Mouse (Mus musculus) MEL (cell line): ENCODE results near the gene Ifnar2. TPM values are rescaled to one million over a fixed set of nuclear protein-coding genes. Genes with fewer than 3 reads are reported as not detected.

Source experiments
- DNase-seq: peaks from one replicate; pipeline ENCODE4 v3.0.0; 2011; ENCODE audit warnings: low read depth, low spot score
- H3K27ac ChIP-seq: 2 replicates; pipeline ENCODE4 v1.5.1; 2012; ENCODE audit warnings: low read depth, mild to moderate bottlenecking, control low read depth, low read length, moderate library complexity; ENCODE audit not compliant: control insufficient read depth
- H3K27me3 ChIP-seq, 2 experiments: fragments of 150-350 bp in 1 of 2; sonication (generic) in 1 of 2; 2 replicates each; pipeline ENCODE4 v1.6.1; 2012; ENCODE audit warnings: low read length in 2 of 2, mild to moderate bottlenecking in 2 of 2, improper control_type of control experiment in 1 of 2, moderate library complexity in 1 of 2; ENCODE audit not compliant: insufficient read depth in 2 of 2, control insufficient read depth in 1 of 2
- H3K36me3 ChIP-seq, 2 experiments: 2 replicates each; pipeline ENCODE4 v1.6.1; 2012 to 2014; ENCODE audit warnings: low read length in 2 of 2, improper control_type of control experiment in 1 of 2, inconsistent platforms in 1 of 2, mild to moderate bottlenecking in 1 of 2; ENCODE audit not compliant: insufficient read depth in 2 of 2, control insufficient read depth in 1 of 2
- H3K4me1 ChIP-seq, 2 experiments: fragments of 150-350 bp in 1 of 2; sonication (generic) in 1 of 2; 2 replicates each; pipeline ENCODE4 v1.6.1; 2012; ENCODE audit warnings: low read length in 2 of 2, improper control_type of control experiment in 1 of 2, mild to moderate bottlenecking in 1 of 2; ENCODE audit not compliant: insufficient read depth in 2 of 2, control insufficient read depth in 1 of 2
- H3K4me3 ChIP-seq, 2 experiments: fragments of 150-350 bp in 1 of 2; sonication (generic) in 1 of 2; 2 replicates each; pipeline ENCODE4 v1.5.1; 2012; ENCODE audit warnings: low read depth in 2 of 2, low read length in 2 of 2, mild to moderate bottlenecking in 2 of 2, moderate library complexity in 2 of 2, control low read depth in 1 of 2, improper control_type of control experiment in 1 of 2; ENCODE audit not compliant: control insufficient read depth in 1 of 2, insufficient read depth in 1 of 2
- H3K79me2 ChIP-seq: 2 replicates; pipeline ENCODE4 v1.6.1; 2012; ENCODE audit warnings: mild to moderate bottlenecking, low read length, moderate library complexity; ENCODE audit not compliant: control insufficient read depth, poor library complexity, insufficient read depth
- H3K9ac ChIP-seq: 2 replicates; pipeline ENCODE4 v1.6.1; 2012; ENCODE audit warnings: low read depth, mild to moderate bottlenecking, control low read depth, low read length, moderate library complexity; ENCODE audit not compliant: control insufficient read depth, poor library complexity, severe bottlenecking
- H3K9me3 ChIP-seq: fragments of 150-350 bp; sonication (generic); replicated peaks from 2 replicates; pipeline ENCODE4 v1.6.1; 2012; ENCODE audit warnings: mild to moderate bottlenecking, low read length, improper control_type of control experiment, moderate library complexity; ENCODE audit not compliant: insufficient read depth
- CHD1 ChIP-seq: IDR thresholded peaks from 2 replicates; pipeline ENCODE4 v1.6.1; 2012; ENCODE audit warnings: low read depth, mild to moderate bottlenecking, inconsistent platforms, low read length, improper control_type of control experiment
- CHD2 ChIP-seq: IDR thresholded peaks from 2 replicates; pipeline ENCODE4 v1.6.1; 2011; ENCODE audit warnings: low read length, improper control_type of control experiment
- CTCF ChIP-seq, 3 experiments: IDR thresholded peaks in 2 of 3; conservative IDR thresholded peaks in 1 of 3; 2 replicates each; pipeline ENCODE4 v1.5.1; 2011 to 2012; ENCODE audit warnings: low read length in 3 of 3, low read depth in 2 of 3, mild to moderate bottlenecking in 2 of 3, improper control_type of control experiment in 1 of 3, inconsistent platforms in 1 of 3, mixed read lengths in 1 of 3, moderate library complexity in 1 of 3; ENCODE audit not compliant: control insufficient read depth in 1 of 3, insufficient read depth in 1 of 3, poor library complexity in 1 of 3, severe bottlenecking in 1 of 3
- ELF1 ChIP-seq: IDR thresholded peaks from 2 replicates; pipeline ENCODE4 v1.6.1; 2014; ENCODE audit warnings: low read depth, mild to moderate bottlenecking, inconsistent platforms, low read length, improper control_type of control experiment, moderate library complexity
- EP300 ChIP-seq, 2 experiments: IDR thresholded peaks; 2 replicates each; pipeline ENCODE4 v1.6.1; 2011; ENCODE audit warnings: improper control_type of control experiment in 2 of 2, low read length in 2 of 2, low read depth in 1 of 2, mild to moderate bottlenecking in 1 of 2
- ETS1 ChIP-seq: IDR thresholded peaks from 2 replicates; pipeline ENCODE4 v1.6.1; 2012; ENCODE audit warnings: low read depth, mild to moderate bottlenecking, inconsistent platforms, low read length, improper control_type of control experiment, moderate library complexity
- GABPA ChIP-seq: IDR thresholded peaks from 2 replicates; pipeline ENCODE4 v1.6.1; 2012; ENCODE audit warnings: low read depth, mild to moderate bottlenecking, inconsistent platforms, low read length, improper control_type of control experiment, moderate library complexity
- MAX ChIP-seq: IDR thresholded peaks from 2 replicates; pipeline ENCODE4 v1.6.1; 2011; ENCODE audit warnings: low read length, improper control_type of control experiment
- MAZ ChIP-seq: IDR thresholded peaks from 2 replicates; pipeline ENCODE4 v1.6.1; 2012; ENCODE audit warnings: low read depth, mild to moderate bottlenecking, inconsistent platforms, low read length, improper control_type of control experiment
- MXI1 ChIP-seq: IDR thresholded peaks from 2 replicates; pipeline ENCODE4 v1.6.1; 2011; ENCODE audit warnings: mild to moderate bottlenecking, low read depth, low read length, improper control_type of control experiment
- MYB ChIP-seq: IDR thresholded peaks from 2 replicates; pipeline ENCODE4 v1.6.1; 2011; ENCODE audit warnings: mild to moderate bottlenecking, low read depth, low read length, improper control_type of control experiment
- MYC ChIP-seq: IDR thresholded peaks from 2 replicates; pipeline ENCODE4 v1.6.1; 2011; ENCODE audit warnings: low read depth, mild to moderate bottlenecking, low read length, improper control_type of control experiment, moderate library complexity
- NELFE ChIP-seq: IDR thresholded peaks from 2 replicates; pipeline ENCODE4 v1.6.1; 2011; ENCODE audit warnings: low read depth, low read length, improper control_type of control experiment
- POLR2A ChIP-seq, 2 experiments: IDR thresholded peaks; 2 replicates each; pipeline ENCODE4 v1.6.1; 2011 to 2012; ENCODE audit warnings: low read length in 2 of 2, mild to moderate bottlenecking in 2 of 2, control low read depth in 1 of 2, improper control_type of control experiment in 1 of 2, low read depth in 1 of 2, moderate library complexity in 1 of 2; ENCODE audit not compliant: control insufficient read depth in 1 of 2, insufficient read depth in 1 of 2, poor library complexity in 1 of 2
- POLR2AphosphoS5 ChIP-seq: IDR thresholded peaks from 2 replicates; pipeline ENCODE4 v1.6.1; 2012; ENCODE audit warnings: low read depth, borderline replicate concordance, mild to moderate bottlenecking, inconsistent platforms, low read length, moderate library complexity, mixed read lengths
- RAD21 ChIP-seq: IDR thresholded peaks from 2 replicates; pipeline ENCODE4 v1.6.1; 2011; ENCODE audit warnings: mild to moderate bottlenecking, low read depth, low read length, improper control_type of control experiment
- RCOR1 ChIP-seq: IDR thresholded peaks from 2 replicates; pipeline ENCODE4 v1.6.1; 2012; ENCODE audit warnings: low read depth, mild to moderate bottlenecking, inconsistent platforms, low read length, improper control_type of control experiment
- SMC3 ChIP-seq: IDR thresholded peaks from 2 replicates; pipeline ENCODE4 v1.6.1; 2011; ENCODE audit warnings: low read depth, low read length, improper control_type of control experiment
- TAL1 ChIP-seq: IDR thresholded peaks from 2 replicates; pipeline ENCODE4 v1.6.1; 2012; ENCODE audit warnings: mild to moderate bottlenecking, inconsistent platforms, low read length, moderate library complexity, mixed read lengths
- TBP ChIP-seq: IDR thresholded peaks from 2 replicates; pipeline ENCODE4 v1.8.0; 2011; ENCODE audit warnings: low read depth, low read length, improper control_type of control experiment
- USF1 ChIP-seq: IDR thresholded peaks from 2 replicates; pipeline ENCODE4 v1.6.1; 2014; ENCODE audit warnings: low read depth, mild to moderate bottlenecking, inconsistent platforms, low read length, improper control_type of control experiment, moderate library complexity
- ZNF384 ChIP-seq: IDR thresholded peaks from 2 replicates; pipeline ENCODE4 v1.6.1; 2012; ENCODE audit warnings: low read depth, mild to moderate bottlenecking, inconsistent platforms, low read length, improper control_type of control experiment
- polyA plus RNA-seq, 2 experiments: library from polyadenylated mRNA; stranded (reverse) in 1 of 2; unstranded in 1 of 2; fragments of >175 nt in 1 of 2; fragments of >200 nt in 1 of 2; gene quantifications; 2 replicates each; pipeline versions ENCODE4 v1.2.1 to v1.2.4; 2012; ENCODE audit warnings: low replicate concordance in 2 of 2, low read depth in 1 of 2; ENCODE audit not compliant: insufficient read length in 2 of 2, insufficient read depth in 1 of 2, missing spikeins in 1 of 2
- total RNA-seq: library from RNA; depleted of rRNA; stranded (reverse); fragments of 300-350 nt; gene quantifications from 2 replicates; pipeline ENCODE4 v1.2.3, GENCODE M21; 2012

Gene Ifnar2
- total and polyA plus RNA-seq, 3 experiments = 21.8 to 38.3 TPM; not detected in 1

DNA sequence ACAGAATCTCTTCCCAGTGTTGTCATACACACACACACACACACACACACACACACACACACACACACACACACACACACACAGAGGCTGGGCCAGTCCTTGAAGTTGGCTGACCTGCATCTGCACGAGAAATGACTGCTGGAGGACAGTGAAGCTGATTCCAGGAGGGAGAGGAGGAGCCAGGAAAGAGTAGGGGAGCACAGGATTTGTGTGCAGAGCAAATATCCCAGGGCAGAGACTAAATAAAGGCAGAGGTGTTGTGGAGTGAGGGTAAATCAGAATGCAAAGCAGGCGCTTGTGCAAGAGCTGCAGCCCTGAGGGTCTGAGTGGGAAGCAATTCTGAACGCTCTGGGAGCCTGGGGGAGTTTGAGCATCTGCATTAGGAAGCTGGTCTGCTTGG lies 12.4 kb upstream of the Ifnar2 start:
- no peak for TF ChIP-seq SMC3
- TF ChIP-seq USF1 = no peak
- TF ChIP-seq MXI1 = no peak
- TF ChIP-seq POLR2A (IDR thresholded peaks at IDR 0.05; ENCODE audit: control insufficient read depth in 1 of 2, insufficient read depth in 1 of 2, low read depth in 1 of 2, low read length in 2 of 2, poor library complexity in 1 of 2) = no peak
- H3K9ac ChIP-seq = no peak overlapping the region
- no peaks in the 10 kb centered on the region for H3K9me3 ChIP-seq
- no peaks in the 10 kb centered on the region; the same call in 1 of the 2 replicates for H3K79me2 ChIP-seq
- H3K4me1 ChIP-seq = peaks cover 2 to 7% of the 10 kb centered on the region in 2 experiments; a peak in 3 of 4 replicates
- H3K27me3 ChIP-seq = no peaks in the 10 kb centered on the region
- no peak for DNase-seq
- H3K36me3 ChIP-seq = peaks cover 0 to 8% of the 10 kb centered on the region in 2 experiments; a peak in 2 of 4 replicates
- H3K27ac ChIP-seq = no peak overlapping the region
- no peak overlapping the region for H3K4me3 ChIP-seq

- Histone ChIP-seq H3K36me3 (peaks cover 0 to 12% of the 10 kb centered on the region in 2 experiments; a peak in 2 of 4 replicates), H3K4me1 (peaks cover 6 to 13% of the 10 kb centered on the region in 2 experiments; a peak in 3 of 4 replicates), H3K9me3 (no peaks in the 10 kb centered on the region), H3K4me3 (no peak overlapping the region), H3K27me3 (no peaks in the 10 kb centered on the region), H3K9ac (no peak overlapping the region), H3K27ac (no peak overlapping the region), H3K79me2 (no peaks in the 10 kb centered on the region)
- no peak for DNase-seq
- no peak for TF ChIP-seq CHD1
- no peak for TF ChIP-seq SMC3
- no peak for TF ChIP-seq MXI1
- TF ChIP-seq CTCF (IDR thresholded peaks at IDR 0.05 in 2 of 3, conservative IDR thresholded peaks at IDR 0.05 in 1 of 3; ENCODE audit: control insufficient read depth in 1 of 3, insufficient read depth in 1 of 3, low read depth in 2 of 3, low read length in 3 of 3, poor library complexity in 1 of 3, severe bottlenecking in 1 of 3) = no peak
- no peak for TF ChIP-seq TAL1
- TF ChIP-seq POLR2AphosphoS5 = no peak
- TF ChIP-seq RAD21 = no peak
These were observed 10.6 kb upstream of the Ifnar2 start for GRCm38 (mm10) chr16:91362006-91362405.

DNA sequence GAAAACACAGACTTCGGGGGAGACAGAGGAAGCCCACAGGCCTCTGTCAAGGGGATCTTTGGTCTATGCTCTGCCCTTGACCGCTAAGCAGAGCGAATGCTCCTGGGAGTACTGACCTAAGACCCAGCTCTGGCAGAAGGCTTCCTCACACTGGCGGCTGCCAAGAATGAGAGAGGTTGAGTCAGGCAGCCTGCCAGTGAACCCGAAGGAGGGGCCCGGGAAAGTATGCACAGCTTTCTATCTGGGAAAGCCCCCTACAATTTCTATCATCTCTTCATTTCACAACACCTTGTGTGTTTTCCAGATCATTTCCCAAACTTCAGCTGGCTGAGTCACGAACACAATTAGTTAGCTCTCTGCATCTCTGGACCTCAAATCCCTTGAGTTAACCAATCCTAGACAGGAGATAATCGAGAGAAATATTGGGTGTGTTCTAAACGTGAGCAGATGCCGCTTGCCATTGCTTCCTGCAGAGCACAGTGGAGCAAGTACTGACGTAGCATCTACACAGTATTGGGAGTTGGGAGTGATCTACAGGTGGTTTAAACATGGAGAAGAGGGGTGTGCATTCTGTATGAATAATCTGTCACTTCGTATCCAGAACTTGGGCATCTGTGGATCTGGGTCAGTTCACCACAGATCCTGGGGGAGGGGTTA lies 9.8 kb upstream of the Ifnar2 start:
- no peak overlapping the region for H3K4me3 ChIP-seq
- H3K9me3 ChIP-seq = no peaks in the 10 kb centered on the region
- peaks cover 0 to 12% of the 10 kb centered on the region in 2 experiments; a peak in 2 of 4 replicates for H3K36me3 ChIP-seq
- no peaks in the 10 kb centered on the region for H3K27me3 ChIP-seq
- no peaks in the 10 kb centered on the region for H3K79me2 ChIP-seq
- H3K27ac ChIP-seq = no peak overlapping the region
- TF ChIP-seq MAX (no peak), MYC (no peak), ELF1 (no peak), TBP (no peak), MAZ (no peak), CTCF (IDR thresholded peaks at IDR 0.05 in 2 of 3, conservative IDR thresholded peaks at IDR 0.05 in 1 of 3; ENCODE audit: control insufficient read depth in 1 of 3, insufficient read depth in 1 of 3, low read depth in 2 of 3, low read length in 3 of 3, poor library complexity in 1 of 3, severe bottlenecking in 1 of 3) (no peak), ZNF384 (no peak), CHD2 (no peak), ETS1 (no peak), GABPA (no peak), RCOR1 (no peak), POLR2A (IDR thresholded peaks at IDR 0.05; ENCODE audit: control insufficient read depth in 1 of 2, insufficient read depth in 1 of 2, low read depth in 1 of 2, low read length in 2 of 2, poor library complexity in 1 of 2) (no peak), EP300 (IDR thresholded peaks at IDR 0.05; ENCODE audit: low read depth in 1 of 2, low read length in 2 of 2) (no peak), MYB (no peak), POLR2AphosphoS5 (no peak), TAL1 (no peak), MXI1 (no peak), CHD1 (no peak), NELFE (no peak)
- no peak for DNase-seq
- no peak overlapping the region for H3K9ac ChIP-seq
- peaks cover 6 to 18% of the 10 kb centered on the region in 2 experiments; a peak in 3 of 4 replicates for H3K4me1 ChIP-seq
